Mouse (Mus musculus) embryonic fibroblast, embryonic 13.5 days (primary cell): ENCODE data around the gene Bbs9.

Experiments used
- CTCF ChIP-seq: IDR thresholded peaks from 2 replicates; pipeline ENCODE4 v1.5.1; 2011; ENCODE audit warnings: mild to moderate bottlenecking, control low read depth, low read length, moderate library complexity, borderline replicate concordance; ENCODE audit not compliant: insufficient read depth
- POLR2A ChIP-seq: IDR thresholded peaks from 2 replicates; pipeline ENCODE4 v1.6.1; 2011; ENCODE audit warnings: low read depth, mild to moderate bottlenecking, control low read depth, low read length, moderate library complexity

DNA sequence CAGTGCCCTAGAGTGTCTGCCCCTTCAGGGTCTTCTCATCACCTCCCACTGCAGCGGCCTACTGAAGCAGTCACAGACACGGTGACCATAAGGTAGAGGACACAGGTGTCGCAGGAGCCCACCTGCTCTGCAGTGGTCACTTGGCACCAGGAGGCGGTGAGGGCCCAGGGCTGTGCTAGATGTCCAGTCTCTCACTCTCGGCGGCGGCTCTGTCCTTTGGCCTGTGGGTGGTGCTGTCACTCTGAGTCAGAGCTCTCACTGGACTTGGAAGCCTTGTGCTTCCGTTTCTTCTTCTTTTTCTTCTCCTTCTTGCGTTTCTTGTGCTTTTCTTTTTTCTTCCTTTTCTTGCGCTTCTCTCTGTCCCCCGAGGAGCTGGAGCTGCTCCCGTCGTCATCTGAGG is 27.1 kb upstream of the Bbs9 start:
- no peak for TF ChIP-seq CTCF
- TF ChIP-seq POLR2A = no peak
